Mouse (Mus musculus) heart, embryonic 13.5 days (tissue): ENCODE measurements around the gene Ddx19b. TPM values are rescaled to one million over a fixed set of nuclear protein-coding genes. Genes with fewer than 3 reads are reported as not detected.
"Not testable (repeated sequence)": the region's sequence is repeated elsewhere in the genome, so short reads cannot be mapped to it uniquely, and the experiment has no call there.

Source experiments
- ATAC-seq: fragments of 200-750 bp; cut with Nextera tagmentation; 2 replicates; pipeline ENCODE4 v1.8.0; 2017; ENCODE audit warnings: moderate TSS enrichment; ENCODE audit not compliant: insufficient number of reproducible peaks, low FRiP score, low TSS enrichment; ENCODE audit errors: extremely low read depth
- H3K27ac ChIP-seq: fragments of 300-500 bp; sonication (generic); replicated peaks from 2 replicates; pipeline ENCODE4 v1.5.1; 2015; ENCODE audit warnings: moderate library complexity, mild to moderate bottlenecking, inconsistent platforms
- H3K27me3 ChIP-seq: fragments of 300-500 bp; sonication (generic); replicated peaks from 2 replicates; pipeline ENCODE4 v1.6.1; 2015; ENCODE audit warnings: mild to moderate bottlenecking, inconsistent platforms
- H3K36me3 ChIP-seq: fragments of 300-500 bp; sonication (generic); 2 replicates; pipeline ENCODE4 v1.6.1; 2015; ENCODE audit warnings: mild to moderate bottlenecking, inconsistent platforms
- H3K4me1 ChIP-seq: fragments of 300-500 bp; sonication (generic); 2 replicates; pipeline ENCODE4 v1.6.1; 2015; ENCODE audit warnings: inconsistent platforms
- H3K4me2 ChIP-seq: fragments of 300-500 bp; sonication (generic); 2 replicates; pipeline ENCODE4 v1.6.1; 2015; ENCODE audit warnings: inconsistent platforms, mild to moderate bottlenecking, moderate library complexity
- H3K4me3 ChIP-seq: fragments of 300-500 bp; sonication (generic); 2 replicates; pipeline ENCODE4 v1.5.1; 2015; ENCODE audit warnings: moderate library complexity, mild to moderate bottlenecking, inconsistent platforms
- H3K9ac ChIP-seq: fragments of 300-500 bp; sonication (generic); 2 replicates; pipeline ENCODE4 v1.6.1; 2015; ENCODE audit warnings: inconsistent platforms, mild to moderate bottlenecking, moderate library complexity
- H3K9me3 ChIP-seq: fragments of 300-500 bp; sonication (generic); 2 replicates; pipeline ENCODE4 v1.6.1; 2016; ENCODE audit warnings: inconsistent platforms
- WGBS: fragments of 180-500 bp; shearing (Covaris S2); methylation state at CpG from one replicate; pipeline ENCODE4 v1.1.7; 2015; ENCODE audit warnings: mixed read lengths; 5-methylcytosine and 5-hydroxymethylcytosine counted together
- polyA plus RNA-seq: library from polyadenylated mRNA; unstranded; fragments of >200 nt; fragmentation: Nextera tagmentation; extraction: Ambion mirVana; gene quantifications from 2 replicates; pipeline ENCODE4 v1.2.1, GENCODE M21; 2015

Ddx19b gene
- polyA plus RNA-seq, 1 experiment from 2014 or later = 3.6 TPM

DNA sequence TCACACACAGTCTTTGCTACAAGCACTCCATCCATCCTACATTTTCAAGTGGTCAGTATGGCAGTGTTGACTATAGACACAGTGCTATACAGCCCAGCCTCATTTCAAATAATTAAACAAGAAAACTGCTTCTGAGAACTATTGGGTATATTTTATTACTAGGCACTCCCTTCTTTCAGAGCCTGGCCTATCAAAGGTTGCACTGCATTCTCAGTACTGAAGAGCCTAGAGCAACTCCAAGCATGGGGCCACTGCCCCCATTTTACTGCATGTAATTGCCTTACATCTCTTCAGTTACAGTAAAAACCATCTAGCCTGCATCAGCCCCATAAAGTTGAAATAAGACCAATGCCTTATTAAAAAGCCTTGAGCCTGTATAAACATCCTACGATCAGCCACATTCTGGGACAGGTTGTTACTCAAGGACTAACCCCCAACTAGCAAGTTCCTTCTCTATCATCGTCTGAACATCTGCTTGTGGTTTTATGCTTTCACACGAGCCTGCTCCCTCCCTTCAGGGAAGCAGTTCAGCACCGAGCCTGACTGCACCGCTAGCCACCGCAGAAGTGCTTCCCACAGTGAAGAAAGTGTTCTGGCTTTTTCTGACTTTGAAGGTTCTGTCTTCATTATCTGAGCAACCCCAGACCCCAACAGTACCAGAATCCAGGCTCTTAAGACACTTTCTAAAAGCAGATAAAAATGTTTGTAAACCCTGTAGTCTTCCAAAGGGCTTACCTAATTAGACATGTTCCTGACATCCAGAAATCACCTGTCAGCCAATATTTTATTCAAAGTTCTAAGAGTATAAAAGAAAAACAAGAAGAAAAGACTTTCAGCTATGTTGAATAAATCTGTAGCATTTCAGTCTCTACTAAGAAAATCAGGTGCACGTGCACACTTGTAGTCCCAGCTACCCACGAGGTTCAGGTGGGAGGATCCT lies 43.5 kb downstream of the Ddx19b start:
- Histone ChIP-seq H3K4me3 (no peak overlapping the region), H3K27me3 (no peaks in the 10 kb centered on the region), H3K36me3 (peaks cover 95% of the 10 kb centered on the region), H3K4me1 (no peaks in the 10 kb centered on the region), H3K27ac (no peak overlapping the region), H3K4me2 (no peak overlapping the region), H3K9me3 (no peaks in the 10 kb centered on the region), H3K9ac (no peak overlapping the region)
- ATAC-seq = no peak
- WGBS = 74% methylated on average over 8 of the region's 8 CpGs

DNA sequence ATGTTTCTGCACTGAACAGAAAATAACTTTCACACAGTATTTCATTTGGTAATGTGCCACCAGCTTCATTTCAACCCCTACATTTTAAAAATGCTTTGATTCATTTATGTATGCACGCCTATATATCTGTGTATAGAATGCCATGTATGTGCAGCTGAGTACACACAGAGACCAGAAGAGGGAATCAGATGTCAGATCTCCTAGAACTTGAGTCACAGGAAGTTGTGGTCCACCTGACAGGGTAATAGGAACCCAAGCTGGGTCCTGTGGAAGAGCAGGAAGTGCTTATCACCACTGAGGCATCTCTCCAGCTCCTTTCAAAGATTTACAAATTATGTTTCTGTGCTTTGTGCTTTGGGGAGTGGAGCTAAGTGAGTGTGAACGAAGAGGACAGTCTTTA lies 50.2 kb downstream of the Ddx19b start:
- no peaks in the 10 kb centered on the region for H3K27me3 ChIP-seq
- H3K4me2 ChIP-seq = no peak overlapping the region
- no peak overlapping the region for H3K27ac ChIP-seq
- 87% methylated on average over 2 of the region's 2 CpGs for WGBS
- H3K36me3 ChIP-seq = peaks cover 85% of the 10 kb centered on the region
- no peak overlapping the region for H3K9ac ChIP-seq
- no peak for ATAC-seq
- no peak overlapping the region for H3K4me3 ChIP-seq
- H3K9me3 ChIP-seq = no peaks in the 10 kb centered on the region
- H3K4me1 ChIP-seq = no peaks in the 10 kb centered on the region

DNA sequence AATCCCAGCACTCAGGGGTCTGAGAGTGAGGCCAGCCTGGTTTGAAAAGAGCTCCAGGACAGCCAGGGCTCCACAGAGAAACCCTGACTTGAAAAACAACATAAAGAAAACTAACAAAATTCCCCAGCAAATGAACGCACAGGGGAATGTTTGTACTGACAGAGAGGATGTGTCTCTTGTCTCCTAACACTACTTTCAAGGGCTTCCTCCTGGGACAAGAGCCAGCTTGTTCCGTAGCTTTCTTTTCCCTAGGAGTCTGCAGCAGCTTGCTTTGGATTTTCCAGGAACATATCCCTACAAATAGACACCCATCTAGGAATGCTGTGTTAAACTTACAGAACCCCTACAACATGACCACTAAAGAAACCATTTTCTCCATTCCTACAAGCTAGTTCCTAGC lies 53.6 kb downstream of the Ddx19b start:
- WGBS = 73% methylated on average over 2 of the region's 2 CpGs
- not testable (repeated sequence) for H3K4me3 ChIP-seq, ATAC-seq, H3K4me1 ChIP-seq, H3K9me3 ChIP-seq, H3K4me2 ChIP-seq, H3K9ac ChIP-seq, H3K27me3 ChIP-seq, H3K27ac ChIP-seq
- peaks cover 79% of the 10 kb centered on the region for H3K36me3 ChIP-seq

DNA sequence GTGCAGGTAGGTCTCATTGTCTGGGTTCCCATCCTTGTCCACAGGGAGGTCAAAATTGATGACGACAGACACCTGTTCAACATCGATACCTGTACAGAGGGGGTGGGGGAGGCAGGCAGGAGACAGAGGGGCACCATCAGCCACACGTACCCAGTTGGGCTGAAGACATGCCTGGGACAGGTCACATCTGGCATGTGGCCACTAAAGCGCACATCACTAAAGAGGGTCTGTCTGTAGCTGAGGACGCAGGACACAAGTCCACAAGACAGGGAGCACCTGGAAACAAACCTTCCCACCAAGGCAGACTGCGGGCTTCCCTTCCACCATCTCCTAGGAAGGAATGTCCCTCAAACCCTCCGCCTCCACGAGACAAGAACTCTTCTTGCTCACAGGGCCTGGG lies 55.0 kb downstream of the Ddx19b start:
- not testable (repeated sequence) for H3K4me3 ChIP-seq, H3K9me3 ChIP-seq, H3K4me2 ChIP-seq, H3K27me3 ChIP-seq, H3K4me1 ChIP-seq, ATAC-seq, H3K27ac ChIP-seq, H3K9ac ChIP-seq
- peaks cover 78% of the 10 kb centered on the region for H3K36me3 ChIP-seq
- WGBS = 92% methylated on average over 8 of the region's 8 CpGs

DNA sequence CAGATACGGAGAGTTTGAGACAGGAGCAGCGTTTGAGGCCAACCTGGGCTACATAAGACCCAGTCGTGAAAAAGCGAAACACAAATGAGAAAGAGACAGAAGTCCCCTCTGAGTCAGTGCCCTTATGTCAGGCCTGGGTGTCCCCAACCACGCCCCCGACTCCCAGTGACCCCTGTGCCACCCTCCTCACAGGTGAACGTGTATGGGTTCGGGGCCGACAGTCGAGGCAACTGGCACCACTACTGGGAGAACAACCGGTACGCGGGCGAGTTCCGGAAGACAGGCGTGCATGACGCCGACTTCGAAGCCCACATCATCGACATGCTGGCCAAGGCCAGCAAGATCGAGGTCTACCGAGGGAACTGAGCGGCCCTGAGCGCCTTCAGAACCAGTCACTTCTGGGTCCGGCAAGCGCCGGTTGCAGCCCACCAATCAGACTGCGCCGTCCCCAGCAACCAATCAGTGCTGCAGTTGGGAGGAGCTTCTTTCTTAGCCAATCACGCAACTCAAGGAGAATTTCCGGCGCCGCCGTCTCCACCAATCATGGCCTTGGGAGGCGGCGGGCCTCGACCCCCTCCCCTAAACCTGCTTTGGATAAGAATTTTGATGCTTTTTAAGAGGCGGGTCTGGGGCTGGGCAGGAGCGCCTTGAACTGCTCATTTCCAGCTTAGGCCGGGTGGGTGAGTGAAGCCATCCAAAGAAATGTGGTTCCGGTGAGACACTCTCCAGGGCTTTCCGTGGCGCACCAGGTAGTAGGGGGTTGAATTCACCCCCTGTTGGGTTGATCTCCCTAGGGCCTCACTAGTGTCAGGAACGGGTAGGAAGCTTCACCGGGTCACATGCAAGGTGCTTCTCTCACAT lies 61.4 kb downstream of the Ddx19b start:
- Histone ChIP-seq H3K9ac (peak overlapping the region; percentile 84), H3K4me1 (peaks cover 31% of the 10 kb centered on the region), H3K9me3 (no peaks in the 10 kb centered on the region), H3K36me3 (peaks cover 64% of the 10 kb centered on the region), H3K27ac (peak overlapping the region; percentile 42; the same call in 1 of the 2 replicates), H3K27me3 (no peaks in the 10 kb centered on the region), H3K4me3 (peak overlapping the region; percentile 65), H3K4me2 (peak overlapping the region; percentile 85)
- ATAC-seq = peak; percentile 83; the same call in 1 of the 2 replicates
- WGBS = 7% methylated on average over 45 of the region's 45 CpGs

DNA sequence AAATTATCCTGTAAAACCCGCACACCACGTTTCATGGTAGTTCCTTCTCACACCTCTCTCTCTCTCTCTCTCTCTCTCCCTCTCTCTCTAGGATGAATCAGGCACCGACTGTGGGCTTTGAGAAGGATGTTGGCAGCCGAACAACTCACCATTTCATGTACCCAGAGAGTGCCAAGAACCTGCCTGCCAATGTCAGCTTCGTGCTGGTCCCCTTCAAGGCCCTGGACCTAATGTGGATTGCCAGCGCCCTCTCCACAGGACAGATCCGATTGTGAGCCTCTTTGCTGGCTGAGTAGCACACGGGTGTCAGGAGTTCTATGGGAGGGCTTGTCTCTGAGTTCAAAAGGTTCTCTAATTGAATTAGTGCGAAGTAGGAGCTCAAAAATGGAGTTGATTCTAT lies 64.2 kb downstream of the Ddx19b start:
- Histone ChIP-seq H3K27me3 (no peaks in the 10 kb centered on the region), H3K4me1 (peaks cover 36% of the 10 kb centered on the region), H3K4me3 (no peak overlapping the region), H3K4me2 (no peak overlapping the region), H3K27ac (no peak overlapping the region), H3K9ac (no peak overlapping the region), H3K36me3 (peaks cover 52% of the 10 kb centered on the region), H3K9me3 (no peaks in the 10 kb centered on the region)
- WGBS = 83% methylated on average over 9 of the region's 9 CpGs
- no peak for ATAC-seq

DNA sequence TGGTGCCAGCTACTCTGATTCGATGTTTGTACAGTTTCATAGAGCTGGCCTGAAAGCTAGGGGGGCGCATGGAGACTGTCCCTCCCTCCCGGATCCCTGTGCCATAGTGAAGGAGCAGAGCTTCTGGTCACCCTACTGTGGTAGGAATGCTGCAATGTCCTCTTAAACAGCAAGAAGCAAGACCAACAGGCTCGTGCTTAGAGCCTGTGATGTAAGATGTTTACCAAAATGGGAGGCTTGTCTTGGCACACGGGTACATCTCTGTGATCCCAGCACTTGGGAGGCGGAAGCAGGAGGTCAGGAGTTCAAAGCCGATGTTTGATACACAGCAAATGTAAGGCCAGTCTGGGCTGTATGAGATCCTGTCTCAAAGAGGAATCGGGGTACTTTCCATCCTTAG lies 65.0 kb downstream of the Ddx19b start:
- Histone ChIP-seq H3K9ac (no peak overlapping the region), H3K36me3 (peaks cover 52% of the 10 kb centered on the region), H3K27ac (peak overlapping the region; percentile 65), H3K9me3 (no peaks in the 10 kb centered on the region), H3K4me2 (no peak overlapping the region), H3K4me3 (no peak overlapping the region), H3K27me3 (no peaks in the 10 kb centered on the region), H3K4me1 (peaks cover 36% of the 10 kb centered on the region)
- WGBS = 73% methylated on average over 8 of the region's 8 CpGs
- no peak for ATAC-seq

DNA sequence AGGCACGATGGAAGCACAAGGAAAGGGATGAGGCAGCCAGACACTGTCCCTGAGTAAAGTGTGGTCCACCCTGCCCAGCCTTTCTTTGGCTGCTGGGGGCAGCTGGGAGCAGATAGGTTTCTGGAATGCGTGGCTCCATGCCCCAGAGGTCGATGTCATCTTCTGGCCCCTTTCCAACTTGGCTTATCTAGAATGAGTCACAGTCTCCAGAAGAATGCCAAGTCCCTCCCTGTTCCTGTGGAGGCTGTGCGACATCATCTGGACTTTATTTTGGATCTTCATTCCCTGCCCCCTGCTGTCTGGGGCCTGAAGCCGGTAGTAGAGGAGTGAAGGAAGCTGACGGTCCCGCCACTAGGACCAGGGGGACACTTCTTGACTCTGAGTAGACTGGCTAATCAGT lies 66.0 kb downstream of the Ddx19b start:
- WGBS = 6% methylated on average over 7 of the region's 7 CpGs
- Histone ChIP-seq H3K4me3 (no peak overlapping the region), H3K9ac (peak overlapping the region; percentile 47), H3K27me3 (no peaks in the 10 kb centered on the region), H3K9me3 (no peaks in the 10 kb centered on the region), H3K36me3 (peaks cover 51% of the 10 kb centered on the region), H3K4me2 (peak overlapping the region; percentile 36), H3K27ac (peak overlapping the region; percentile 76), H3K4me1 (peaks cover 30% of the 10 kb centered on the region)
- ATAC-seq = peak; percentile 39; the same call in 1 of the 2 replicates

DNA sequence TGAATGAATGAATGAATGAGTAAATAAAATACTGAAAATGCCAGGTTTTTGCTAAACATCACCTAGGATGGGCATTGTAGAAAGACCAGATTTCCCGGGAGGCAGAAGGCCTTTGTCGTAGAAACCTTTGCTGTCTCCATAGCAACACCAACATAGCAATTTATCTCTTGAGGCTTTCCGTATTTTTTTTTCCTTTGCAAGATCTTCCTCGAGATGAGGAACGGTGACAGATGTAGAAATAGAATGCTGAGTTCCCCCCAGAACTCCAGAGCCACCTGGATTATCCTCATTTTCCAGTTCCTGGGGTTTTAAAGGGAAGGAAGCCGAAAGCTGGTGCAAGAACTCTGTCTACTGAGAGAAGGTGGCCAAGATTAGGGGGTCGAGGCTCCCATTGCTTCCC lies 66.9 kb downstream of the Ddx19b start:
- no peaks in the 10 kb centered on the region for H3K9me3 ChIP-seq
- H3K9ac ChIP-seq = peak overlapping the region; percentile 47; the same call in 1 of the 2 replicates
- H3K27me3 ChIP-seq = no peaks in the 10 kb centered on the region
- WGBS = 69% methylated on average over 7 of the region's 7 CpGs
- peak overlapping the region; percentile 76 for H3K27ac ChIP-seq
- peaks cover 25% of the 10 kb centered on the region for H3K4me1 ChIP-seq
- no peak for ATAC-seq
- no peak overlapping the region for H3K4me3 ChIP-seq
- no peak overlapping the region for H3K4me2 ChIP-seq
- peaks cover 57% of the 10 kb centered on the region for H3K36me3 ChIP-seq

DNA sequence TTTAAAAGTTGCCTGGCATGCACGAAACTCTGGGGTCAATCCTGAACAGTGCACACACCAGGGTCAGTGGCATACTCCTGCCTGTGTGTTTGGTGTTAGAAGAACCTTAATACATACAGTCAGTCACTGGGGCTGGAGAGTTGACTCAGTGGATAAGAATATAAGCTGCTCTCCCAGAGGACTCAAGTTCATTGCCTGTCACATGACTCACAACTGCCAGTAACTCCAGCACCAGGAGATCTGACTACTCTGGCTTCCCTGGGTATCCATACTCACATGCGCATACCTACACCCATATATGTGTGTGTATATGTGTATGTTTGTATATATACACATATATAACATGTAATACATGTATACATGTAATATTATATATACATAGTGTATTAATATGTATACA lies 68.5 kb downstream of the Ddx19b start:
- Histone ChIP-seq H3K9me3 (no peaks in the 10 kb centered on the region), H3K4me2 (no peak overlapping the region), H3K4me1 (peaks cover 22% of the 10 kb centered on the region), H3K9ac (no peak overlapping the region), H3K4me3 (no peak overlapping the region), H3K27ac (no peak overlapping the region), H3K36me3 (peaks cover 60% of the 10 kb centered on the region), H3K27me3 (no peaks in the 10 kb centered on the region)
- ATAC-seq = no peak
- WGBS = 94% methylated on average over 2 of the region's 2 CpGs

DNA sequence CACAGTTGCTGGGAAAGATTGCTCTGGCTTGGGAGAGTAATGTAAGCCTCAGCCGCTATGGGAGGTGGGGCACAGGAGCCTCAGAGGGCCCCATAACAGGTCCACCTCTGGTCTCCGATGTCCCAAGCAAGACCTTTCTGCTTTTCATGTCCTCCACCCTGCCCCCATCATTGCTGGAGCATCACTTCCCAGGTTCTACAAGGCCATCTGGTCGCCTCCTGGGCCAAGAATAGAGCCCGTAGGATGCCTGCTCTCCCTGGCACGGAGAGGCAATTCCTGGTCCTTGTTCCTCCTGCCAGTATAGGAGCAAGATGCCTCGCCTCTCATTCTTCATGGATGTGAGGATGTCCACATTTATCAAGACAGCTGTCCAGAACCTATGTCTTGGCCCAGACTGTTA lies 71.6 kb downstream of the Ddx19b start:
- H3K9ac ChIP-seq = no peak overlapping the region
- no peak overlapping the region for H3K4me2 ChIP-seq

More for the DNA sequence above, 71.6 kb downstream of the Ddx19b start:
- H3K4me3 ChIP-seq = no peak overlapping the region
- H3K36me3 ChIP-seq = peaks cover 60% of the 10 kb centered on the region
- no peak overlapping the region for H3K27ac ChIP-seq
- 84% methylated on average over 6 of the region's 6 CpGs for WGBS
- H3K9me3 ChIP-seq = no peaks in the 10 kb centered on the region
- no peaks in the 10 kb centered on the region for H3K27me3 ChIP-seq
- H3K4me1 ChIP-seq = peaks cover 3% of the 10 kb centered on the region
- no peak for ATAC-seq
